Mouse (Mus musculus) spleen, postnatal 10 days (tissue): ENCODE measurements around the gene Fermt3.
"Not testable (repeated sequence)": the region's sequence is repeated elsewhere in the genome, so short reads cannot be mapped to it uniquely, and the experiment has no call there.

Experiments used
- DNase-seq, 2 experiments: peaks; one replicate each; pipeline ENCODE4 v3.0.0; 2021 to 2022; ENCODE audit warnings: low spot score in 2 of 2

Fermt3 gene

GRCm38 (mm10) chr19:7019191-7019590, at the start of gene Fermt3:
Fermt3 (minus strand) TSS chr19:7019469.
- DNase-seq, result peak; percentile 71 to 81

GRCm38 (mm10) chr19:7068136-7068535, 48.9 kb upstream of the Fermt3 start:
- peak; percentile 73 to 92 for DNase-seq

GRCm38 (mm10) chr19:7067344-7068050, 48.2 kb upstream of the Fermt3 start:
- peak; percentile 39 to 43 for DNase-seq

- no peak for DNase-seq
Measured at GRCm38 (mm10) chr19:7066828-7067342, 47.6 kb upstream of the Fermt3 start.

- DNase-seq, result peak; percentile 29 to 57
Measured at GRCm38 (mm10) chr19:7066034-7066827, 47.0 kb upstream of the Fermt3 start.

- peak; percentile 81 to 91 for DNase-seq
Measured at GRCm38 (mm10) chr19:7064571-7064970, 45.3 kb upstream of the Fermt3 start.

- no peak for DNase-seq
Measured at GRCm38 (mm10) chr19:7062916-7063315, 43.6 kb upstream of the Fermt3 start.

- no peak for DNase-seq
Measured at GRCm38 (mm10) chr19:7062110-7062509, 42.8 kb upstream of the Fermt3 start.

- no peak for DNase-seq
Measured at GRCm38 (mm10) chr19:7058541-7058940, 39.3 kb upstream of the Fermt3 start.

GRCm38 (mm10) chr19:7057722-7058207, 38.5 kb upstream of the Fermt3 start:
- peak in 1 of 2 experiments; percentile 85 for DNase-seq

- peak; percentile 56 to 61 for DNase-seq
Measured at GRCm38 (mm10) chr19:7057126-7057721, 38.0 kb upstream of the Fermt3 start.

GRCm38 (mm10) chr19:7056248-7057087, 37.2 kb upstream of the Fermt3 start, which contains the start of gene Macrod1:
Macrod1 (plus strand) TSS chr19:7056810.
- DNase-seq, result peak; percentile 63 to 81

- no peak for DNase-seq
Measured at GRCm38 (mm10) chr19:7055173-7055572, 35.9 kb upstream of the Fermt3 start.

- no peak for DNase-seq
Measured at GRCm38 (mm10) chr19:7054772-7055171, 35.5 kb upstream of the Fermt3 start.

- DNase-seq, result not testable (repeated sequence)
Measured at GRCm38 (mm10) chr19:7053382-7053781, 34.1 kb upstream of the Fermt3 start.

- no peak for DNase-seq
Measured at GRCm38 (mm10) chr19:7044706-7045105, 25.4 kb upstream of the Fermt3 start.

GRCm38 (mm10) chr19:7044279-7044678, 25.0 kb upstream of the Fermt3 start:
- DNase-seq, result no peak

GRCm38 (mm10) chr19:7041171-7041570, 21.9 kb upstream of the Fermt3 start:
- no peak for DNase-seq

GRCm38 (mm10) chr19:7040637-7041130, 21.4 kb upstream of the Fermt3 start:
- DNase-seq, result no peak

GRCm38 (mm10) chr19:7039841-7040636, 20.8 kb upstream of the Fermt3 start, which contains the start of gene Stip1:
Stip1 (minus strand) TSS chr19:7039967.
- DNase-seq, result peak; percentile 97 to 99
